Mouse (Mus musculus) MEL (cell line): Measurements from ENCODE around the gene Sap25. TPM values are rescaled to one million over a fixed set of nuclear protein-coding genes. Genes with fewer than 3 reads are reported as not detected.

Experiments used
- DNase-seq: peaks from one replicate; pipeline ENCODE4 v3.0.0; 2011; ENCODE audit warnings: low read depth, low spot score
- H3K27ac ChIP-seq: 2 replicates; pipeline ENCODE4 v1.5.1; 2012; ENCODE audit warnings: low read depth, mild to moderate bottlenecking, control low read depth, low read length, moderate library complexity; ENCODE audit not compliant: control insufficient read depth
- H3K27me3 ChIP-seq, 2 experiments: fragments of 150-350 bp in 1 of 2; sonication (generic) in 1 of 2; 2 replicates each; pipeline ENCODE4 v1.6.1; 2012; ENCODE audit warnings: low read length in 2 of 2, mild to moderate bottlenecking in 2 of 2, improper control_type of control experiment in 1 of 2, moderate library complexity in 1 of 2; ENCODE audit not compliant: insufficient read depth in 2 of 2, control insufficient read depth in 1 of 2
- H3K36me3 ChIP-seq, 2 experiments: 2 replicates each; pipeline ENCODE4 v1.6.1; 2012 to 2014; ENCODE audit warnings: low read length in 2 of 2, improper control_type of control experiment in 1 of 2, inconsistent platforms in 1 of 2, mild to moderate bottlenecking in 1 of 2; ENCODE audit not compliant: insufficient read depth in 2 of 2, control insufficient read depth in 1 of 2
- H3K4me1 ChIP-seq, 2 experiments: fragments of 150-350 bp in 1 of 2; sonication (generic) in 1 of 2; 2 replicates each; pipeline ENCODE4 v1.6.1; 2012; ENCODE audit warnings: low read length in 2 of 2, improper control_type of control experiment in 1 of 2, mild to moderate bottlenecking in 1 of 2; ENCODE audit not compliant: insufficient read depth in 2 of 2, control insufficient read depth in 1 of 2
- H3K4me3 ChIP-seq, 2 experiments: fragments of 150-350 bp in 1 of 2; sonication (generic) in 1 of 2; 2 replicates each; pipeline ENCODE4 v1.5.1; 2012; ENCODE audit warnings: low read depth in 2 of 2, low read length in 2 of 2, mild to moderate bottlenecking in 2 of 2, moderate library complexity in 2 of 2, control low read depth in 1 of 2, improper control_type of control experiment in 1 of 2; ENCODE audit not compliant: control insufficient read depth in 1 of 2, insufficient read depth in 1 of 2
- H3K79me2 ChIP-seq: 2 replicates; pipeline ENCODE4 v1.6.1; 2012; ENCODE audit warnings: mild to moderate bottlenecking, low read length, moderate library complexity; ENCODE audit not compliant: control insufficient read depth, poor library complexity, insufficient read depth
- H3K9ac ChIP-seq: 2 replicates; pipeline ENCODE4 v1.6.1; 2012; ENCODE audit warnings: low read depth, mild to moderate bottlenecking, control low read depth, low read length, moderate library complexity; ENCODE audit not compliant: control insufficient read depth, poor library complexity, severe bottlenecking
- H3K9me3 ChIP-seq: fragments of 150-350 bp; sonication (generic); replicated peaks from 2 replicates; pipeline ENCODE4 v1.6.1; 2012; ENCODE audit warnings: mild to moderate bottlenecking, low read length, improper control_type of control experiment, moderate library complexity; ENCODE audit not compliant: insufficient read depth
- BHLHE40 ChIP-seq: IDR thresholded peaks from 2 replicates; pipeline ENCODE4 v1.6.1; 2012; ENCODE audit warnings: low read depth, mild to moderate bottlenecking, inconsistent platforms, low read length, improper control_type of control experiment, borderline replicate concordance
- CHD1 ChIP-seq: IDR thresholded peaks from 2 replicates; pipeline ENCODE4 v1.6.1; 2012; ENCODE audit warnings: low read depth, mild to moderate bottlenecking, inconsistent platforms, low read length, improper control_type of control experiment
- CHD2 ChIP-seq: IDR thresholded peaks from 2 replicates; pipeline ENCODE4 v1.6.1; 2011; ENCODE audit warnings: low read length, improper control_type of control experiment
- CTCF ChIP-seq, 3 experiments: IDR thresholded peaks in 2 of 3; conservative IDR thresholded peaks in 1 of 3; 2 replicates each; pipeline ENCODE4 v1.5.1; 2011 to 2012; ENCODE audit warnings: low read length in 3 of 3, low read depth in 2 of 3, mild to moderate bottlenecking in 2 of 3, improper control_type of control experiment in 1 of 3, inconsistent platforms in 1 of 3, mixed read lengths in 1 of 3, moderate library complexity in 1 of 3; ENCODE audit not compliant: control insufficient read depth in 1 of 3, insufficient read depth in 1 of 3, poor library complexity in 1 of 3, severe bottlenecking in 1 of 3
- E2F4 ChIP-seq: IDR thresholded peaks from 2 replicates; pipeline ENCODE4 v1.6.1; 2011; ENCODE audit warnings: low read depth, low read length, improper control_type of control experiment, borderline replicate concordance
- ELF1 ChIP-seq: IDR thresholded peaks from 2 replicates; pipeline ENCODE4 v1.6.1; 2014; ENCODE audit warnings: low read depth, mild to moderate bottlenecking, inconsistent platforms, low read length, improper control_type of control experiment, moderate library complexity
- EP300 ChIP-seq, 2 experiments: IDR thresholded peaks; 2 replicates each; pipeline ENCODE4 v1.6.1; 2011; ENCODE audit warnings: improper control_type of control experiment in 2 of 2, low read length in 2 of 2, low read depth in 1 of 2, mild to moderate bottlenecking in 1 of 2
- ETS1 ChIP-seq: IDR thresholded peaks from 2 replicates; pipeline ENCODE4 v1.6.1; 2012; ENCODE audit warnings: low read depth, mild to moderate bottlenecking, inconsistent platforms, low read length, improper control_type of control experiment, moderate library complexity
- GABPA ChIP-seq: IDR thresholded peaks from 2 replicates; pipeline ENCODE4 v1.6.1; 2012; ENCODE audit warnings: low read depth, mild to moderate bottlenecking, inconsistent platforms, low read length, improper control_type of control experiment, moderate library complexity
- HCFC1 ChIP-seq: IDR thresholded peaks from 2 replicates; pipeline ENCODE4 v1.6.1; 2012; ENCODE audit warnings: low read depth, mild to moderate bottlenecking, inconsistent platforms, low read length, improper control_type of control experiment, moderate library complexity
- KAT2A ChIP-seq: conservative IDR thresholded peaks from 2 replicates; pipeline ENCODE4 v1.6.1; 2012; ENCODE audit warnings: low read depth, low read length, improper control_type of control experiment, inconsistent platforms
- MAFK ChIP-seq: IDR thresholded peaks from 2 replicates; pipeline ENCODE4 v1.6.1; 2011; ENCODE audit warnings: low read depth, mild to moderate bottlenecking, low read length, improper control_type of control experiment, borderline replicate concordance
- MAX ChIP-seq: IDR thresholded peaks from 2 replicates; pipeline ENCODE4 v1.6.1; 2011; ENCODE audit warnings: low read length, improper control_type of control experiment
- MAZ ChIP-seq: IDR thresholded peaks from 2 replicates; pipeline ENCODE4 v1.6.1; 2012; ENCODE audit warnings: low read depth, mild to moderate bottlenecking, inconsistent platforms, low read length, improper control_type of control experiment
- MEF2A ChIP-seq: IDR thresholded peaks from 2 replicates; pipeline ENCODE4 v1.6.1; 2014; ENCODE audit warnings: low read depth, mild to moderate bottlenecking, inconsistent platforms, low read length, improper control_type of control experiment; ENCODE audit not compliant: poor library complexity, insufficient replicate concordance, severe bottlenecking; ENCODE audit errors: extremely low read depth
- MYB ChIP-seq: IDR thresholded peaks from 2 replicates; pipeline ENCODE4 v1.6.1; 2011; ENCODE audit warnings: mild to moderate bottlenecking, low read depth, low read length, improper control_type of control experiment
- NELFE ChIP-seq: IDR thresholded peaks from 2 replicates; pipeline ENCODE4 v1.6.1; 2011; ENCODE audit warnings: low read depth, low read length, improper control_type of control experiment
- POLR2A ChIP-seq, 2 experiments: IDR thresholded peaks; 2 replicates each; pipeline ENCODE4 v1.6.1; 2011 to 2012; ENCODE audit warnings: low read length in 2 of 2, mild to moderate bottlenecking in 2 of 2, control low read depth in 1 of 2, improper control_type of control experiment in 1 of 2, low read depth in 1 of 2, moderate library complexity in 1 of 2; ENCODE audit not compliant: control insufficient read depth in 1 of 2, insufficient read depth in 1 of 2, poor library complexity in 1 of 2
- POLR2AphosphoS2 ChIP-seq: IDR thresholded peaks from 2 replicates; pipeline ENCODE4 v1.6.1; 2011; ENCODE audit warnings: low read length, improper control_type of control experiment
- POLR2AphosphoS5 ChIP-seq: IDR thresholded peaks from 2 replicates; pipeline ENCODE4 v1.6.1; 2012; ENCODE audit warnings: low read depth, borderline replicate concordance, mild to moderate bottlenecking, inconsistent platforms, low read length, moderate library complexity, mixed read lengths
- RAD21 ChIP-seq: IDR thresholded peaks from 2 replicates; pipeline ENCODE4 v1.6.1; 2011; ENCODE audit warnings: mild to moderate bottlenecking, low read depth, low read length, improper control_type of control experiment
- RCOR1 ChIP-seq: IDR thresholded peaks from 2 replicates; pipeline ENCODE4 v1.6.1; 2012; ENCODE audit warnings: low read depth, mild to moderate bottlenecking, inconsistent platforms, low read length, improper control_type of control experiment
- SIN3A ChIP-seq: IDR thresholded peaks from 2 replicates; pipeline ENCODE4 v1.6.1; 2012; ENCODE audit warnings: low read length, improper control_type of control experiment, inconsistent platforms
- SMC3 ChIP-seq: IDR thresholded peaks from 2 replicates; pipeline ENCODE4 v1.6.1; 2011; ENCODE audit warnings: low read depth, low read length, improper control_type of control experiment
- TAL1 ChIP-seq: IDR thresholded peaks from 2 replicates; pipeline ENCODE4 v1.6.1; 2012; ENCODE audit warnings: mild to moderate bottlenecking, inconsistent platforms, low read length, moderate library complexity, mixed read lengths
- TBP ChIP-seq: IDR thresholded peaks from 2 replicates; pipeline ENCODE4 v1.8.0; 2011; ENCODE audit warnings: low read depth, low read length, improper control_type of control experiment
- TCF12 ChIP-seq: IDR thresholded peaks from 2 replicates; pipeline ENCODE4 v1.6.1; 2014; ENCODE audit warnings: low read depth, mild to moderate bottlenecking, inconsistent platforms, low read length, improper control_type of control experiment, moderate library complexity
- UBTF ChIP-seq: IDR thresholded peaks from 2 replicates; pipeline ENCODE4 v1.6.1; 2012; ENCODE audit warnings: low read depth, mild to moderate bottlenecking, inconsistent platforms, low read length, improper control_type of control experiment, moderate library complexity, borderline replicate concordance; ENCODE audit not compliant: insufficient read depth
- USF1 ChIP-seq: IDR thresholded peaks from 2 replicates; pipeline ENCODE4 v1.6.1; 2014; ENCODE audit warnings: low read depth, mild to moderate bottlenecking, inconsistent platforms, low read length, improper control_type of control experiment, moderate library complexity
- USF2 ChIP-seq, 2 experiments: IDR thresholded peaks; 2 replicates each; pipeline ENCODE4 v1.6.1; 2011 to 2012; ENCODE audit warnings: improper control_type of control experiment in 2 of 2, low read length in 2 of 2, borderline replicate concordance in 1 of 2, inconsistent platforms in 1 of 2, low read depth in 1 of 2, mild to moderate bottlenecking in 1 of 2; ENCODE audit not compliant: insufficient read depth in 1 of 2
- ZKSCAN1 ChIP-seq: IDR thresholded peaks from 2 replicates; pipeline ENCODE4 v1.6.1; 2012; ENCODE audit warnings: low read depth, mild to moderate bottlenecking, inconsistent platforms, low read length, improper control_type of control experiment, moderate library complexity
- ZMIZ1 ChIP-seq: IDR thresholded peaks from 2 replicates; pipeline ENCODE4 v1.6.1; 2012; ENCODE audit warnings: low read depth, mild to moderate bottlenecking, inconsistent platforms, low read length, improper control_type of control experiment, moderate library complexity
- ZNF384 ChIP-seq: IDR thresholded peaks from 2 replicates; pipeline ENCODE4 v1.6.1; 2012; ENCODE audit warnings: low read depth, mild to moderate bottlenecking, inconsistent platforms, low read length, improper control_type of control experiment
- polyA plus RNA-seq, 2 experiments: library from polyadenylated mRNA; stranded (reverse) in 1 of 2; unstranded in 1 of 2; fragments of >175 nt in 1 of 2; fragments of >200 nt in 1 of 2; gene quantifications; 2 replicates each; pipeline versions ENCODE4 v1.2.1 to v1.2.4; 2012; ENCODE audit warnings: low replicate concordance in 2 of 2, low read depth in 1 of 2; ENCODE audit not compliant: insufficient read length in 2 of 2, insufficient read depth in 1 of 2, missing spikeins in 1 of 2
- total RNA-seq: library from RNA; depleted of rRNA; stranded (reverse); fragments of 300-350 nt; gene quantifications from 2 replicates; pipeline ENCODE4 v1.2.3, GENCODE M21; 2012

Sap25 gene
- total and polyA plus RNA-seq, 3 experiments = 1.9 to 22.7 TPM; not detected in 1

DNA sequence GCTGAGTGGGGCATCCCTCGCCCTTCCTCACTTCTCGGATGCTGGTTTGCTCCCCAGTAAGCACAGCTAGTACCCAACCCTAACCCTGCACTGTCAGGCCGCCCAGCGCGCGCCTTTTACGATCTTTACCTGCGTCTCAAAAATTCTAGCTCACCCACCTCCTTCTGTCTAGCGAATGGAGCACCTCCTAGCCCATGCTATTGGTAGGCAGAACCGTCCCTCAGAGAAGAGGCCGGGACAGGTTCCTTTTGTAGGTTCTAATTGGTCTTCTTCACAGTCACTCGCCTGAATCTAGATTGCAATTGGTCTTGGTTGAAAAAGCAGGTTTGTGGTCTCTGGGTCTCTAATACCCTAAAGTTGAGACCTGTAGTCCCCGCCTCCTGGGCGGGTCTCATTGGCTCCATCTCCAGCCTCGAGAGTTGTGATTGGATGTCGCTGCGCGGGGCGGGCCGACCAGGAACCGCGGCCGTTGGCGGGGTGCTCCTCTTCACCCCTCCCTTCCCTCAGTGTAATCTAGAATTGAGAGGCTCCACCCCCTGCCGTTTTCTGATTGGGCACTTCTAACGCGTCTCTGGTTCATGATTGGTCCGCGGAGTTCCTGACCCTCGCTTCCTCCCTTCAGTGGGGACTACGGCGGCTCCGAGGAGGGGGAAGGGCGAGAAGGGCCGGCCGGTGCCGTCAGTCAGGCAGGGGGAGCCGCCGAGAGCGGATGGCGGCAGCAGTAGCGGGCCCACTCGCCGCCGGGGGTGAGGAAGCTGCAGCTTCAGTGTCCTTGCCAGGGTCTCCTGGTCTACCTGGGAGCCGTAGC lies 12.4 kb upstream of the Sap25 start, which contains the start of the genes Fbxo24, Lrch4 and Gm20605:
TSS of gene Fbxo24 (minus strand) at position 505 of the 808 bp plus-strand sequence.
TSS of gene Lrch4 (plus strand) at position 624 of the 808 bp plus-strand sequence.
TSS of gene Gm20605 (plus strand) at position 678 of the 808 bp plus-strand sequence.
- H3K9me3 ChIP-seq = no peaks in the 10 kb centered on the region
- H3K4me1 ChIP-seq = peaks cover 6 to 42% of the 10 kb centered on the region in 2 experiments
- peak within 1 kb of the TSS; percentile 86 for H3K9ac ChIP-seq
- TF ChIP-seq USF1 (no peak; the same call in 1 of the 2 replicates), ETS1 (no peak), TAL1 (no peak), USF2 (IDR thresholded peaks at IDR 0.05; ENCODE audit: borderline replicate concordance in 1 of 2, insufficient read depth in 1 of 2, low read depth in 1 of 2, low read length in 2 of 2) (no peak), POLR2AphosphoS5 (no peak), CHD2 (peak; percentile 86), ELF1 (peak; percentile 94), MYB (peak; percentile 73; the same call in 1 of the 2 replicates), HCFC1 (peak; percentile 93), MAX (no peak; the same call in 1 of the 2 replicates), E2F4 (peak; percentile 55; the same call in 1 of the 2 replicates), KAT2A (peak; percentile 62), CTCF (IDR thresholded peaks at IDR 0.05 in 2 of 3, conservative IDR thresholded peaks at IDR 0.05 in 1 of 3; ENCODE audit: control insufficient read depth in 1 of 3, insufficient read depth in 1 of 3, low read depth in 2 of 3, low read length in 3 of 3, poor library complexity in 1 of 3, severe bottlenecking in 1 of 3) (peak in 1 of 3 experiments; percentile 11; a peak in 1 of 6 replicates), GABPA (no peak), TCF12 (peak; percentile 80), RCOR1 (no peak), MAZ (peak; percentile 99), ZMIZ1 (no peak), ZNF384 (no peak), TBP (peak; percentile 65), BHLHE40 (0 out of 2 replicates have a peak, but pooled peaks have one; percentile 45), ZKSCAN1 (no peak), SMC3 (no peak), POLR2AphosphoS2 (peak; percentile 72), CHD1 (no peak), POLR2A (IDR thresholded peaks at IDR 0.05; ENCODE audit: control insufficient read depth in 1 of 2, insufficient read depth in 1 of 2, low read depth in 1 of 2, low read length in 2 of 2, poor library complexity in 1 of 2) (peak; percentile 76 to 93), MAFK (no peak), EP300 (IDR thresholded peaks at IDR 0.05; ENCODE audit: low read depth in 1 of 2, low read length in 2 of 2) (peak in 1 of 2 experiments; percentile 70; a peak in 2 of 4 replicates), MEF2A (no peak), SIN3A (peak; percentile 89), UBTF (no peak), NELFE (peak; percentile 86), RAD21 (no peak)
- H3K4me3 ChIP-seq = peak within 1 kb of the TSS; percentile 81 to 90
- DNase-seq = peak; percentile 100
- no peaks in the 10 kb centered on the region for H3K27me3 ChIP-seq
- peaks cover 28% of the 10 kb centered on the region for H3K79me2 ChIP-seq
- peaks cover 0 to 36% of the 10 kb centered on the region in 2 experiments; a peak in 2 of 4 replicates for H3K36me3 ChIP-seq
- H3K27ac ChIP-seq = peak within 1 kb of the TSS; percentile 86
